Mouse (Mus musculus) ovary, adult 18-20 months (tissue): ENCODE data around the gene Wdhd1.

Experiments used
- DNase-seq: peaks from one replicate; pipeline ENCODE4 v3.0.0; 2022; ENCODE audit warnings: low spot score, mixed read lengths

Wdhd1 gene

DNA sequence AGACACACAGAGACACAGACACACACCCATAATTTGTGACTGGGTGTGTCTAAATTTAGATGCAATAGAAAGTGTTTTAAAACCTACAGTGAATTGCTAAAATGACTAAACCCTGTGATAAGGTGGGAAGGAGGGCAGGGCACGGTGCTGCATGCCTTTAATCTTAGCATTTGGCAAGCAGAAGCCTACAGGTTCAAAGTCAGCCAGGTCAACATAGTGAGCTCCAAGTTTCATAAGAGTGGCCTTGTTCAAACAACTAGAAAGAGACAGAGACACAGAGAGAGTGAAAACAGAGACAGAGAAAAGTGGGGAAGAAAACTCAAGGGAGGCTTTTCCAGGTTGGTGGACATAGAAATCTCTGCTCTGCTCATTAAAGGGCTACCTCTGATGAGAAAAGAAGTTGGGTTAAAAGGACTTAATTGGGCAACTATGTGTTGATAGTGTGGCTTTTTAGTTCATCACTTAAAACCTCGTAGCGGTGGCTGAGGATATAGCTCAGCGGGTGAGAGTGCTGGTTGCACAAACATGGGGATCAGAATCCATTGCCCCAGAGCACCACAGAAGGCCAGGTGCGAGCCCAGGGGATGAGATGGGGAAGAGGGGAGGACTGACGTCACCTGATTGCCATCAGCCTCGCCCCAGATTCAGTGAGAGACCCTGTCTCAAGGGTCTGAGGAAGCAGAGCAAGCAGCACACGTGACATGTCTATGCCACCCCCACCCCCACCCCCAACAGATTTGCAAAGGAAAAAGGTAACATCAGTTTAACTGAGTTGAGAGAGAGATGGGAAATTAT is 56.2 kb downstream of the Wdhd1 start:
- DNase-seq = no peak

DNA sequence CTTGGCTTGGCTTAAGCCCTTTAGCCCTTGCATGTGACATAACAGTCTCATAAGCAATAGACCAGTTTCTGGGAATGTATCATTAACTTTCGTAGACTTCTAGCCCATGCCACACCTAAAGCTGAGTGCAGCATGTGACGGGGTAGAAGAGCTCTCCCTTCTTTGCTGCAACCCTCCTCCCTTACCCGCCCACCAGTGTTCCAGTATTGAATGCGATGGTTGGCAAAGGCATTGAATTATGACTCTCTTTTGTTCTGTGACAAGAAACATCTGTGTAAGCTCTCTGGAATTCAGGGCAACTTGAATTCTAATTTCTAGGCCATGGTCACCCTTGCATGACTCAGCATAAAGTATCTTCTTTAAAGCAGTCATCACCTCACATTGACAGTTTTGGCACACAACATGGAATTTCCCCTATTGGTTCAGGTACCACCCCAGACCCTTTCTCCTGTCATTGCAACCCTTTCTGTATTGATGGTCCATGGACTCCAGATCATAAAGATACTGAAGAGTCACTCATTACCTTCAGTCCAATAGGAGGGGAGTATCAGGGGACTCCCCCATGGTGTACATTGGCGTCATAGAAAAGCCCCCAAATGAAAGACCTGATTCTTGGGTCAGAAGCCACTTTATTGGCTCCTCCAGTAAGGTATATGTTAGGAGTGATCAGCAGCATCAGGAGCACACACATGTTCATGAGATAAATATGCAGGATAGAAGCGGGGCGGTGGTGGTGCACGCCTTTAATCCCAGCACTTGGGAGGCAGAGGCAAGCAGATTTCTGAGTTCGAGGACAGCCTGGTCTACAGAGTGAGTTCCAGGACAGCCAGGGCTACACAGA is 57.7 kb downstream of the Wdhd1 start:
- no peak for DNase-seq

DNA sequence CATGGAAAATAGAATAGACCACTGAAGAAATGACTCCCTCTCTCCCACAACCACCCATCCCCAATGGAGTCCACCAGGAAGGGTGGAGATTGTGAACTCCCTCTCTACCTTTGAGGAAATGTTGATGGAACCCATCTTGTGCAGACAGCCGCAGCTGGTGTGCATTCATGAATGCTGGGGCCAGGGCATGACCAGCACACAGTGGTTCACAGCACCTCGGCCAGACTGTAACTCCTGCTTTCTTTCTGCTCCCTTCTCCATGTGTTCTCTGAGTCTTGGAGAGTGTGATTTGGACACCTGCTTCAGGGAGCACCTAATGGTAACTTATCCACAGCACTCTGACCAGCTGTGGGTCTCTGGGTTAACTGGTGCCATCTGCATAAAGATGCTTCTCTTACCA is 60.1 kb downstream of the Wdhd1 start:
- DNase-seq = no peak

GRCm38 (mm10) chr14:47214367-47214766 is 62.3 kb downstream of the Wdhd1 start:
- DNase-seq = no peak

GRCm38 (mm10) chr14:47213305-47213704 is 63.4 kb downstream of the Wdhd1 start:
- DNase-seq = no peak

- no peak for DNase-seq
Measured at GRCm38 (mm10) chr14:47209669-47210164, 66.9 kb downstream of the Wdhd1 start.

GRCm38 (mm10) chr14:47208564-47209493 is 67.8 kb downstream of the Wdhd1 start:
- no peak for DNase-seq

DNA sequence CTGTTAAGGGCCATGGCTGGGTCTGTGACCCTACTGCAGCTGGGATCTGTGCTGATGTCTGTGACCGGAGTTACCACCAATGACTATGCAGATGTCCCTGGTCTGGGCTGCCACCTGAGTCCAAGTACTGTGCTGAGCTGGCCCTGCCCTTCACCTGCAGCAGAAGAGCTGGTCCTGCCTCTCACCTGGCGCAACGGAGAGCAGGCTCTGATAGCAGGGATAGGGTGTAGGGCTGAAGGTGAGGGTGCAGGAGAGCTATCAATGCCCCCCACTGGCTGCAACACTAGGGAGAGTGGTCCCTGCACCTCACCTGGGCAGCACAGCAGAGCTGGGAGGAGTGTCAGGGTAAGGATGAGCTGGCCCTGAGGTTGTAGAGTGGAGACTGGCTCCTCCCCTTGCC is 70.1 kb downstream of the Wdhd1 start:
- no peak for DNase-seq

GRCm38 (mm10) chr14:47205270-47205972 is 71.2 kb downstream of the Wdhd1 start:
- DNase-seq = no peak

DNA sequence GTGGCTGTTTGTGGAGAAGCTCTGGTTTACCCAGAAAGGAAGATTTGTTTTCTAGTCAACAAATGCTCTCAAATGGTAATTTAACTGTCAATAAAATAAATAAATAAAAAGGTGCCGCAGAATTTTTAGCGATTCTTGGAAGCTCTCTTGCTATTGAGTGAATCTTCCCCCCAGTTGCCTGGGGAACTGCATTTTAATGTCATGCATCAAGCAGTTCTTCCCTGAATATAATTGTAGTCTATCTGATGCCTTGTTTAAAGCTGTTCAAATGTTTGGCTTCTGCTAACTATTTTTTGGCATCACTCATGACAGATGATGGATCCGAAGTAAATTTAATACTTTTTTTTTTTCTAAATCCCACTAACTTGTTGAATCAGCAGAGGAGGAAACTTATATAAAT is 79.3 kb downstream of the Wdhd1 start:
- DNase-seq = no peak

GRCm38 (mm10) chr14:47196711-47197110 is 79.9 kb downstream of the Wdhd1 start:
- no peak for DNase-seq

- DNase-seq = no peak
Measured at GRCm38 (mm10) chr14:47194096-47194495, 82.6 kb downstream of the Wdhd1 start.

- no peak for DNase-seq
Measured at GRCm38 (mm10) chr14:47193506-47193905, 83.2 kb downstream of the Wdhd1 start.

DNA sequence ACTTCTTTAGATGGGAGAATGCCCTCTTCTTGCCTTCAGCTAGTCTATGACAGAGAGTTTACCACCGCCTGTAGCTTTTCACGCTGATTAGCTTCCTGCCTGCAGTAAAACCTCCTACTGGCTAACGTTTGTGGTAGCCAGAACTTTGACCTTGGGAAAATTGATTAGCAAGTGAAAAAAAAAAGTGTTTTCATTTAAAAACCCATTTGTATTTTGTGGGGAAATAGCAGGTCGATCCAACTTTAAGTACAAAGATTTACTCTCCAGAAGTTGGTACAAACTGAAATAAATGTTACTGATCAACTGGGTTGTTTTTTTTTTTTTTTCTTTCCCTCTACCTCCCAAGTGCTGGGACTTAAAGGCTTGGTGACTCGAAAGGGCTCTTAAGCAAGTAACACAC is 84.8 kb downstream of the Wdhd1 start:
- DNase-seq = no peak
